Mouse (Mus musculus) layer of hippocampus, postnatal 36 days (tissue): ENCODE measurements around the gene Farp1. TPM values are rescaled to one million over a fixed set of nuclear protein-coding genes. Genes with fewer than 3 reads are reported as not detected.
"Not testable (repeated sequence)": the region's sequence is repeated elsewhere in the genome, so short reads cannot be mapped to it uniquely, and the experiment has no call there.

ENCODE experiments used
- DNase-seq, 2 experiments: peaks; one replicate each; pipeline ENCODE4 v3.0.0; 2022
- total RNA-seq, 2 experiments: library from RNA; stranded (reverse); gene quantifications; 2 replicates each; pipeline ENCODE4 v1.2.3; 2021

The Farp1 gene
- total RNA-seq, 2 experiments from 2014 or later: 91.6 to 115 TPM

- no peak for DNase-seq
Observed at GRCm38 (mm10) chr14:121104760-121105329, 69.8 kb downstream of the Farp1 start.

DNA sequence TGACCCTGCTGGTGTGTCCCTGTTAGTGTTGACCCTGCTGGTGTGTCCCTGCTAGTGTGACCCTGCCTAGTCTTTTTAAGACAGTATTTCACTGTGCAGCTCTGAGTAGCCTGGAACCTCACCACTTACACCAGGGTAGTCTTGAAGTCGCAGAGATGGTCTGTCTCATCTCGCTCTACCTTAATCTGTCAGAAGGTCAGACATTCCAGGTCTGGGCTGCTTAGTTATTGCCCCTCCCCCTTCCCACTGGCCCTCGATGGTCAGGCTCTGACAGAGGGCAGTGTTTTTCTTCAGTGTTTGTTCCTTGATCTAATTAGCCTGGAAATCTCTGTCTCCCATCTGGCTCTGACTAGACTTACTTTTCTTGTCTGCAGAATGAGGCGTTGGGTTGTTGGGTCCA is 71.9 kb downstream of the Farp1 start:
- DNase-seq: no peak

DNA sequence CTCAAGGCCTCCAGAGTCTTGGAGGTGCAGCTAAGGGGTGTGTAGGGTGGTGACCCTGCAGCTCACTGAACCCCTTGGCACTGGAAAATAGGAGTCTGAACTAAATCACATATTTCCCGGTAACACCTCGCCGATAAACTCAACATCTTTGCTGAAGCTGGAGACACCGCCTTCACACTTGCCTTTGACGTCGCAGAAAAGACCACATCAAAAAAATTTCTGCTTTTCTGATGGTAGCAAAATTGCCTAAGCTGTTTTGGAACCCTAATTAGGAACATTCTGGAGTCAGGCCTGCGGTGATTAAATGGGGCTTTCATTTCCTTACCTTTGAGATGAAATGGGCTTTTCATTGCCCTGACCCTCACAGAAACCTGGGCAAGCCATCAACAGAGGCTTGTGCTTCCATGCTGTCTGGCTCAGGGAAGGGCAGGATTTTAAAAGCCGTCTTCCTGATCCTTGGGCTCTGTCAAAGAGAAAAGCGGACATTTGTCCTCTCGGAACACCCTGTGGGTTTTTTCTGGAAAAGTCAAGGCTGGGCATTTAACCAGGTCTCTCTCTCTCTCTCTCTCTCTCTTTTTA is 72.8 kb downstream of the Farp1 start:
- no peak for DNase-seq

DNA sequence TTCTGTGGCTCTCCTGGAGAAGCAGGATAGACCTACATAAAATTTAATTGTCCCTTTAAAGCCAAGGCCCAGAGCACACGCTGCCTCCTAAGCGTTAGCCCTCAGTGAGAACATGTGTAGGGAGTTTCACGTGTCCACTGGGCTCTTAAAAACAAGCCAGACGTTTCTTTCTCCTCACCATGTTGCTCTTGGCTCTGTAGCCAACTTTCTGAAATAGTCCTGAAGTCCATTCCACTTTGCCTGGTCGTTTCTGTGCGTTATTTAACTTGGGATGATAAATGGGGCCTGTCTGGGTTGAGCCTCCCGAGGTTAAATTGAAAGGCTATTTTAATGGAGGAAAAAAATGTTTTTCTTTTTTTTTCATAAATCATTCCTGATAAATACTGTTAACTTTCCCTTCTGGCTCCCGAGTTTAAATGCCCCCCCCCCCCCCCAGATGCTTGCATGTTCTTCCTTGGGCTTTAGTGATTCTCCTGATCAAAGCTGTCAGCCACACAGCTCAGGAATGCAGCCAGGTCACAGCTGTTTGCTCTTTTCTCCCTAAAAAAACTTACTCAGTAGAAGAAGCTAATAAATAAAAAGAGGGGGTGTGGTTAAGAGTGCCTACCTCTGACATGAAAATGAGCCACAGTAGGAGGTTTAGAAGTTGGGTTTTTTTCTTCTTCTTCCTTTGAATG is 73.6 kb downstream of the Farp1 start:
- no peak for DNase-seq

- DNase-seq: no peak
Observed at GRCm38 (mm10) chr14:121109116-121109504, 74.1 kb downstream of the Farp1 start.

DNA sequence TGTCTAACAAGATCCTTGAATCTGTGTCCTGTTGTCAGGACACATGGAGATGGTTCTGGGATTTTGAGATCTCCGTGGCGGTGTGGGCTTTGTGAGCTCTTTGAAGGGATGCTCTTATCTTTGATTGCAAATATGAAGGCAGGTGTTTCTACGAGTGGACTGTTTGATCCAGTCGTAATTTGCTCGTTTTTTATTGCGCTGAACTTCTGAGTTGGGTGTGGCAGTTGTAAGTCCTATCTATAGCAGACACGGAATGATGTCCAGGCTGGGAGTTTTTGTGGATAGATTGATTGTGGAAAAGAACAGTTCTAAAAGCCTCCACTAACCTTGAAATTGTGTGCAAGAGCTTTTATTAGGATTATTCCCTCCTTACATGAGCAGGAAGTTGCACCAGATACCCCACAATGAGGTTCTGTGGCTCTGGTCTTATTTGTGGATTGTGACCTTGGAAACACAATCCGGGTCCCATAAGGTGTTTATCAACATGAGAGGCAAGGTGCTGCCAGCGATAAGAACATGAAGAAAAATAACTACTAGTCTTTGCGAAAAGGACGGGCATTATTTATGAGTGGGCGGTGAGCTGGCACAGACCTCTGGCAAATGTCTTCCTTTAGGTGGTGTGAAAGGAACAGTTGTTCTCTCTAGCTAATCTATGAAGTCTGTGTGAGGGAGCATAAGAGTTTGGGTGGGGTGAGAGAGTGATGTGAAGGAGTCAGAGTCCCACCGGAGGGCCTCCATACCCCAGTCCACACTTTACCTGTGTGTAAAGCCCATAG is 75.7 kb downstream of the Farp1 start:
- no peak for DNase-seq

DNA sequence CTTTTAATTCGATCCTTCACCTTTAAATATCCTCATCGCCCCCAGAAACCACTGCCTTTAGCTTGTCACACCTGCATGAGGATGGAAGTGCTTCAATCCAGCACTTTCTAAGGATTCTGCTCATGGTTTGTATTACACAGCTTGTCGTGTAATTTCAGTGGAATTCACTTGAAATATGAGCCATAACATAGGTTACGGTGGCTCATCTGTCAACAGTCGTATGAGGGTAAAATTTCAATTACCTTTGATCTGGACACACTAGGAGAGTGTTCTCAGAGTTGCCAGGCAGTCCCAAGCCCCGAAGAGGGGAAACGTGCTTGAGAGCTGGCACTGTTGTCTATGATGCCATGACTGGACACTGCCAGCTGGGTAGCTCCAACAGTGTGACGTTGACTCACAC is 77.1 kb downstream of the Farp1 start:
- DNase-seq: no peak

- DNase-seq: peak; percentile 41 to 63
Observed at GRCm38 (mm10) chr14:121113785-121114184, 78.8 kb downstream of the Farp1 start.

DNA sequence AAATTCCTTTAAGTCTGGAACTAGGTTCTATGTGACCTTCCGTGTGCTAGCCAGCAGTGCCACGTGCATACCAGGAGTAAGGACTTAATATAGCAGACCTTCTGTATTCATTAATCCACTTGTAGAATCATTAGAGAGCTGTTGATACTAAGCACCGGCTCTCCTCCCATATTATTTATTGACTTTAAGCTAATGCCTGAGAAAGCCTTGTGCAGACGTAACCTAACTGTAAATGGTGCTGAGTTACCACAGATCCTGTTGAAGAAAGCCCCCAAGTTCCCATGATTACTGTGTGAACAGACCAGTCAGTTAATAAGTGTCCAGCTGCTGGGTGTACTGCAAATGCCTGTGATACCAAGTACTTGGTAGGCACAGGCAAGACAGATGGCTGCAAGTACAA is 81.7 kb downstream of the Farp1 start:
- DNase-seq: no peak

DNA sequence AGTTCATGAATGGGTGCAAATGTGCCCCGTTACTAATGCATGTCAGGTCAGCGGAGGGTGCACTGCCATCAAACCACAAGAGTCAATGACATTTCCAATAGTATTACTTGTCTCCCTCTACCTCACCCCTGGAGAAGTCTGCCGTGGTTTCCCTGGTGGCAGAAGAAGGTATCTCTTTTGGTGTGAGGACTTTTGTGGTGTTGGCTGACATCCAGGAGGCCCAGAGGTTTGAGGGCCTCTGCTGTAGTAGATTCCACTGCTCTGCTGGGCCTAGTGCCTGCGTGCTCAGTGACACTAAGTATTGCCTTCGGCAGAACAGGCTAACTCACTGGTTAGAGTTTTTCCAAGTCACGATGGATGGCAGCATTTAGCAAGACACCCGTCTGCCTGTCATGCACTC is 83.9 kb downstream of the Farp1 start:
- DNase-seq: no peak

DNA sequence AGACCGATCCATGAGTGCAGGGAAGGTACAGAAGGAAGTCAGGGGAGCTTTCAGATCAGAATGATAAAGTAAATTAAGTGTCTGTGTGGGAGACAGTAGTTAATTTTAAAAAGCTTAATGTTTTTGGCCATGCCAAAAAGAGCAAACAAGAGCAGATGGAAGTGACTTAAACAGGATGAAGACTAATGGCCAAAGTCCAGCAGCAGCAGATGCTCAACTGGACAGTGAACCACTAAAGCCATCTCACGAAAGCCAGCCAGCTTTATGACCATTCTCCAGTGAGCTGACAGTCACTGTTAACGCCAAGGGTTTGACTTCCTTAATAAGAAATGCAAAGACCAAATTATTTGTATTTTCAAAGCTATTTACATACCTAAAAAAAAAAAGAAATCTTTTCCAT is 86.7 kb downstream of the Farp1 start:
- no peak for DNase-seq

GRCm38 (mm10) chr14:121122852-121123251 is 87.9 kb downstream of the Farp1 start:
- no peak for DNase-seq

- DNase-seq: no peak
Observed at GRCm38 (mm10) chr14:121124409-121125010, 89.5 kb downstream of the Farp1 start.

DNA sequence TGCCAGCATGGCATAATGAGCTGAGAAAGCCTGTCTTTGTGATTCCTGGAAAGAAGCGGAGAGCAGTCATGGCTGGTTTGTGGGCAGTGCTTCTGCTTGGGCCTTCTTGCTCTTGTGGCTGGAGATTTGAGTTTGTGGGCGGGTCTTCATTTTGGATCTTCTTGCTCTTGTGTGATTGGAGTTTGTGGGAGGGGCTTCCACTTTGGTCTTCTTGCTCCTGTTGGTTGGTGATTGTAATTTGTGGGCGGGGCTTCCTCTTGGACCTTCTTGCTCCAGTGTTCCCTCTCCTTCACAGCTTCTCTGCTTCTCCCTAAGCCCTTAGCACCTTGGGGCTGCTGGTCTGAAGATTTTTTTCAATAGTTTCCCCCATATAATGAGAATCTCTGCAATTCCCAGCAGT is 90.7 kb downstream of the Farp1 start:
- no peak for DNase-seq

GRCm38 (mm10) chr14:121126291-121126690 is 91.3 kb downstream of the Farp1 start:
- no peak for DNase-seq

DNA sequence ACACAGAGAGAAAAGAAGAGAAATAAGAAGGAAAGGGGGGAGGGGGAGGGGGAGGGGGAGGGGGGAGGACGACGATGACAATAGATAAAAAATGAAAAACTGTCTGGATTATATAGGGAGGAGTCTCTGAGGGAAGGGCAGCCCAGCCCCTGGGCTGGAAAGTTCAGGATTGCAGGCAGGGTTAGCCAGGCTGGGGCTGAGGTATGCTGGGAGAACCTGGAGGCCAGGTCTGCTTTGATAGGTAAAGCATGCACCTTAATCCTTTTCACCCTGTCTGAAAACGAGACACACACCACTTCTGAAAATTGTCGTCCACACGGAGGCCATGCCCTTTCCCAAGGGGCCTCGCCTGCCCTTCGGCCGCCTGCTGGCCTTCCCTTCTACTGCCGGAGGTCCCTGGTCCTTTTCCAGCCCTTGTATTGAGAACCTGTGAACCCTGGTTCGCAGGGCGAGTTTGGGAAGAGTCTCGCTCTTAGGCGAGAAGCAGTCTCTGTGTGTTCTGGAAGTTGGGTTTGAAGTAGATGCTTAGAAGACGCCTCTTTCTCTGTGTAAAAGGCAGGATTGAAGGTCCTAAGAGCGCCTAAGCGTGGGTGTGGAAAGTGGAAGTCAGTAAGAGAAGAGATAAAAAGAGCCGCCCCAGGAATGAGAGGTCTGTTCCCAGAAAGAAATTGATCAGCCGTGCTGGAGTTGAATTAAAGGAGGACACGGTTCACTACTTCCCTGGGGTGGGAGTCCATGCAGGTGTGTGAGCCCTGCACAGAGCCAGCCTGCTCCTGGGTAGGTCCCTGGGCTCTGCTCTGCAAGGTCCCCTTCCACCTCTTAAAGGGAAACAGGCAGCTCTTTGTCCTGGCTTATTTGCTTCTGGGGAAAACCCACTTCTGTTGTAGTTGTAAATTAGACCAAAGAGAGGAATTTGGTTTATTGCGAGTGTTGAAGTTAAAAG is 94.1 kb downstream of the Farp1 start:
- DNase-seq: no peak

DNA sequence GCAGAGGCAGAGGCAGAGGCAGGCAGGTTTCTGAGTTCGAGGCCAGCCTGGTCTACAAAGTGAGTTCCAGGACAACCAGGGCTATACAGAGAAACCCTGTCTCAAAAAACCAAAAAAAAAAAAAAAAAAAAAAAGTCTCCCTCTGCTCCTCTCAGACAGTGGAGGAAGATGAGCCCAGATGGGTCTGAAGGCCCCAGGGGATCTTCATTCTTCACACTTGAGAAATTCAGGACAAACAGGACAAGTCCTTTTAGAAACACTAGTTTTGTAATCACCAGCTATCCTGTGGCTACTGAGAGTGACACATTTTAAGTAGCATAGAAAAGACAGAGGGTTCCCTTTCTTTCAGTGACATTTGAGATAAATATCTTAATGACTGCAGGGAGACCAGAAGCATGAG is 95.4 kb downstream of the Farp1 start:
- DNase-seq: not testable (repeated sequence)

DNA sequence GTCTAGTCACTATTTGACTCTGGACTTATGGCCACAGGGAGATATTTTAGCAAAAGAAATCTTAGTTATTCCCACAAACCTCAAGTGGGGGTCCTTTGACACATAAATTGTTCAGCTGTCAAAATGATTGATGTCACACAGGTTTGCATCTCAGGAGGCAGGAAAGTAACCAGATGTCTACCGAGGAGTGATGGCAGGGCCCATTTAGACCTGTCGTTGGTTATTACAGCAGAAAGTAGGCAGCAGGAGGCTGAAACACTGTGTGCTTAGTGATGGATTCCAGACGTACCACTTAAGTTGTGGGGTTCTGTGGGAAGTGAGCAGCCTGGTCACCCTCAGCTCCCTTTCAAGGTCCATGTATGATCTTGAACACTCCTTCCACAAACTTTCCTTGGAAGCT is 99.4 kb downstream of the Farp1 start:
- DNase-seq: no peak

- DNase-seq: no peak
Observed at GRCm38 (mm10) chr14:121143831-121144455, 108.9 kb downstream of the Farp1 start.

- no peak for DNase-seq
Observed at GRCm38 (mm10) chr14:121144496-121144895, 109.5 kb downstream of the Farp1 start.

- no peak for DNase-seq
Observed at GRCm38 (mm10) chr14:121145291-121145690, 110.3 kb downstream of the Farp1 start.
